Mouse (Mus musculus) heart, embryonic 11.5 days (tissue): ENCODE results near the gene Sgo1. TPM values are rescaled to one million over a fixed set of nuclear protein-coding genes. Genes with fewer than 3 reads are reported as not detected.

Source experiments
- ATAC-seq: fragments of 200-750 bp; cut with Nextera tagmentation; replicated peaks from 2 replicates; pipeline ENCODE4 v1.8.0; 2017; ENCODE audit warnings: moderate library complexity; ENCODE audit not compliant: insufficient number of reproducible peaks, low FRiP score, low TSS enrichment
- H3K27ac ChIP-seq: fragments of 300-500 bp; sonication (generic); 2 replicates; pipeline ENCODE4 v1.5.1; 2014; ENCODE audit warnings: mild to moderate bottlenecking, low read depth, low read length
- H3K27me3 ChIP-seq: fragments of 300-500 bp; sonication (generic); 2 replicates; pipeline ENCODE4 v1.6.1; 2014; ENCODE audit warnings: mild to moderate bottlenecking, low read length, mixed read lengths; ENCODE audit not compliant: control insufficient read depth, insufficient read depth
- H3K36me3 ChIP-seq: fragments of 300-500 bp; sonication (generic); 2 replicates; pipeline ENCODE4 v1.6.1; 2014; ENCODE audit warnings: mild to moderate bottlenecking, low read length, moderate library complexity, mixed read lengths; ENCODE audit not compliant: control insufficient read depth, insufficient read depth
- H3K4me1 ChIP-seq: fragments of 300-500 bp; sonication (generic); 2 replicates; pipeline ENCODE4 v1.6.1; 2014; ENCODE audit warnings: low read length; ENCODE audit not compliant: control insufficient read depth, insufficient read depth
- H3K4me2 ChIP-seq: fragments of 300-500 bp; sonication (generic); 2 replicates; pipeline ENCODE4 v1.6.1; 2014; ENCODE audit warnings: mild to moderate bottlenecking, moderate library complexity
- H3K4me3 ChIP-seq: fragments of 300-500 bp; sonication (generic); 2 replicates; pipeline ENCODE4 v1.5.1; 2014; ENCODE audit warnings: low read depth, low read length
- H3K9ac ChIP-seq: fragments of 300-500 bp; sonication (generic); 2 replicates; pipeline ENCODE4 v1.6.1; 2014; ENCODE audit warnings: mild to moderate bottlenecking, low read depth, low read length, moderate library complexity
- H3K9me3 ChIP-seq: fragments of 300-500 bp; sonication (generic); replicated peaks from 2 replicates; pipeline ENCODE4 v1.6.1; 2016; ENCODE audit warnings: low read length; ENCODE audit not compliant: control insufficient read depth
- WGBS: fragments of 180-500 bp; shearing (Covaris S2); extraction: QIAGEN DNeasy Blood & Tissue Kit; methylation state at CpG from one replicate; pipeline ENCODE4 v1.1.7; 2014; ENCODE audit not compliant: insufficient replicate concordance; 5-methylcytosine and 5-hydroxymethylcytosine counted together
- polyA plus RNA-seq: library from polyadenylated mRNA; unstranded; fragments of >200 nt; fragmentation: Nextera tagmentation; extraction: Ambion mirVana; gene quantifications from 2 replicates; pipeline ENCODE4 v1.2.1, GENCODE M21; 2014

Gene Sgo1
- polyA plus RNA-seq, 1 experiment from 2014 or later: 32.8 TPM

DNA sequence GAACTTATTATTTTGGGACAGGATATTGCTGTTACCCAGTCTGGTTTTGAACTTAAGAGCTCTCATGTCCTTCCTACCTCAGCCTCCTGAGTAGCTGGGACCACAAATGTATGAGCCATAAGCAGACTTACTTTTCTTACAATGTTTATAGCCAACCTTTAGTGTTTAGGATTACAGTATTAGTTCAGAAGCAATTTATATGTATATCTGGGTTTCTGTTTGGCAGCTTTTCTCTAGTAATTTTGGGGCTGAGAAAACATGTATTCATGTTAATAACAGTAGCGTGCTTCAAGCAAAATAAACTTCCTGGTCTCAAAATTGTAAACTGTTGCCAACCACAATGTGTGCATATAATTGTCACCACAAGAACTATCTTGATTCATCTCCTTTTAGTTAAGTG lies 812 bp downstream of the Sgo1 start:
- Histone ChIP-seq H3K36me3 (peaks cover 11% of the 10 kb centered on the region), H3K9me3 (no peaks in the 10 kb centered on the region), H3K9ac (peak overlapping the region; percentile 81), H3K4me3 (peak overlapping the region; percentile 69), H3K4me2 (peak overlapping the region; percentile 84), H3K27me3 (no peaks in the 10 kb centered on the region), H3K27ac (no peak overlapping the region), H3K4me1 (peaks cover 3% of the 10 kb centered on the region; the same call in 1 of the 2 replicates)
- 14% methylated on average over 1 of the region's 1 CpGs for WGBS
- no peak for ATAC-seq

DNA sequence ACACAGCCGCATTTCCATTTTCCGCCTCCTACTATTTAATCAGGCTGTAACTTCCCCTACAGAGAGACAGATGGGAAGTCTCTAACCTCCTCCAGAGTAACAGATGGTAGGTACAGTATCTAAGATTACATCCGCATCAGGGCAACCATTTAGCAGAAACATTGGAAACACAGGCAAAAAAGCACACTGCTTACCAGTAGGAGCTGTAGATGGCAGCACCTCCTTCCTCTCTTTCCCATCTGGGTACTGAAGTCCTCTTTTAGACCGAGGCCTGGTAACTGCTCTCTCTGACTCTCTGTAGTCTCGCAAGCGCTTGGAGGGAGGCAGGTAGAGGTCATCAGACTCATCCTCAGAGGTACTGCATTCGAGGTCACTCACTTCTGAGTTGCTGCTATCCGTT lies 10.4 kb downstream of the Sgo1 start:
- Histone ChIP-seq H3K4me3 (no peak overlapping the region), H3K4me2 (no peak overlapping the region), H3K27me3 (no peaks in the 10 kb centered on the region), H3K27ac (no peak overlapping the region), H3K4me1 (no peaks in the 10 kb centered on the region), H3K9ac (no peak overlapping the region), H3K9me3 (no peaks in the 10 kb centered on the region), H3K36me3 (peaks cover 8% of the 10 kb centered on the region)
- 86% methylated on average over 8 of the region's 8 CpGs for WGBS
- ATAC-seq: no peak

- Histone ChIP-seq H3K9me3 (no peaks in the 10 kb centered on the region), H3K4me1 (no peaks in the 10 kb centered on the region), H3K36me3 (peaks cover 8% of the 10 kb centered on the region), H3K27me3 (no peaks in the 10 kb centered on the region), H3K27ac (no peak overlapping the region), H3K4me2 (no peak overlapping the region), H3K9ac (no peak overlapping the region), H3K4me3 (no peak overlapping the region)
- ATAC-seq: no peak
- 88% methylated on average over 8 of the region's 8 CpGs for WGBS
Measured at GRCm38 (mm10) chr17:53670453-53670852, 18.7 kb downstream of the Sgo1 start.

GRCm38 (mm10) chr17:53664703-53665382 lies 24.3 kb downstream of the Sgo1 start:
- H3K36me3 ChIP-seq: peaks cover 4% of the 10 kb centered on the region
- H3K4me3 ChIP-seq: no peak overlapping the region
- WGBS: 84% methylated on average over 2 of the region's 2 CpGs
- no peaks in the 10 kb centered on the region for H3K9me3 ChIP-seq
- no peak overlapping the region for H3K27ac ChIP-seq
- no peak for ATAC-seq
- no peaks in the 10 kb centered on the region for H3K27me3 ChIP-seq
- no peak overlapping the region for H3K4me2 ChIP-seq
- no peak overlapping the region for H3K9ac ChIP-seq
- 0 out of 2 replicates have a peak, but pooled peaks cover 3% of the 10 kb centered on the region for H3K4me1 ChIP-seq

- no peak for ATAC-seq
- Histone ChIP-seq H3K9ac (no peak overlapping the region), H3K27me3 (no peaks in the 10 kb centered on the region), H3K27ac (no peak overlapping the region), H3K4me2 (no peak overlapping the region), H3K4me1 (0 out of 2 replicates have a peak, but pooled peaks cover 3% of the 10 kb centered on the region), H3K4me3 (no peak overlapping the region), H3K9me3 (no peaks in the 10 kb centered on the region), H3K36me3 (peaks cover under 1% of the 10 kb centered on the region; the same call in 1 of the 2 replicates)
- WGBS: 78% methylated on average over 3 of the region's 3 CpGs
Measured at GRCm38 (mm10) chr17:53664267-53664666, 24.9 kb downstream of the Sgo1 start.

DNA sequence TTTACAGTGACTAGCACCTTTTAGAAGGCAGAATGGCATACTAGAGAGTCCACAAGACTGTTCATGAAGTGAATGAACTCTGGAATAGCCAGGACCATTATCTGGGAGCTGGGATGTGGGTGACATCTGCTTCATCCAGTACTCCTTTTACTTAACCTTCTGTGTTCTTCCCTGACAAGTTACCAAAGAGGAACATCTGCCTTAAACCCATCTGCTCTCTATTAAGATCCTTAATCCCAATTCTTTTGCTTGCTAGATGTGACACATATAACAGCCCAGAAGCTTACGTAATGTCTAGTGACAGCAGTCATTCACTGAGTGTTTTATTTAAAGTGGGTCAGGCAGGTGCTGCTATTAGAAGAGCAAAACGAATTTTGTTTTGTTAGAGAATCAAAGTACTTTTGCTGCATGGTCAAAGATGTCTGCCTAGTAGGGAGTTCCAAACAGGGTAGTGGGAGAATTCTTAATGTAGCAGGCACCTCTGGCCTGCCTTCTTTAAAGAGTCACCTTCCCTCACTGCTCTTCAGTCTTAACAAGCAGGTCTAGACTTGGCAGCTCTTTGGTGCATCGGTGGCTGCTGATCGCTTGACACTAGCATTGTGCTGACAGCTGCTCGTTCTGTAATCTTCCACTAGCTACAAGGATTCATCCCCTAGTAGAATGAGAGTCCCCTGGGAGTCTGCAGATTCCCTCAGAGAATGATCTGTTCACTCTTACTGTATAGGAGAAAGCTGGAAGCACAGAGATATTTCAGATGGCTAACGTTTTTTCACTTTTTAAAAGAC lies 27.9 kb downstream of the Sgo1 start:
- peak; percentile 66; the same call in 1 of the 2 replicates for ATAC-seq
- Histone ChIP-seq H3K9me3 (no peaks in the 10 kb centered on the region), H3K27me3 (no peaks in the 10 kb centered on the region), H3K4me3 (no peak overlapping the region), H3K9ac (no peak overlapping the region), H3K36me3 (peaks cover under 1% of the 10 kb centered on the region; the same call in 1 of the 2 replicates), H3K4me2 (no peak overlapping the region), H3K27ac (no peak overlapping the region), H3K4me1 (0 out of 2 replicates have a peak, but pooled peaks cover 3% of the 10 kb centered on the region)
- 41% methylated on average over 6 of the region's 6 CpGs for whole genome bisulfite sequencing

- H3K4me2 ChIP-seq: no peak overlapping the region
- no peak overlapping the region for H3K9ac ChIP-seq
- no peaks in the 10 kb centered on the region for H3K9me3 ChIP-seq
- ATAC-seq: no peak
- 73% methylated on average over 4 of the region's 4 CpGs for WGBS
- H3K4me3 ChIP-seq: no peak overlapping the region
- no peaks in the 10 kb centered on the region for H3K27me3 ChIP-seq
- H3K4me1 ChIP-seq: 0 out of 2 replicates have a peak, but pooled peaks cover 3% of the 10 kb centered on the region
- no peak overlapping the region for H3K27ac ChIP-seq
- H3K36me3 ChIP-seq: peaks cover 3% of the 10 kb centered on the region; the same call in 1 of the 2 replicates
Measured at GRCm38 (mm10) chr17:53659738-53660137, 29.4 kb downstream of the Sgo1 start.

- no peak overlapping the region for H3K9ac ChIP-seq
- no peak overlapping the region for H3K4me3 ChIP-seq
- H3K4me1 ChIP-seq: 0 out of 2 replicates have a peak, but pooled peaks cover 3% of the 10 kb centered on the region
- H3K27ac ChIP-seq: no peak overlapping the region
- H3K4me2 ChIP-seq: no peak overlapping the region
- 86% methylated on average over 8 of the region's 8 CpGs for WGBS
- no peaks in the 10 kb centered on the region for H3K9me3 ChIP-seq
- peaks cover 3% of the 10 kb centered on the region; the same call in 1 of the 2 replicates for H3K36me3 ChIP-seq
- H3K27me3 ChIP-seq: no peaks in the 10 kb centered on the region
- no peak for ATAC-seq
Measured at GRCm38 (mm10) chr17:53659230-53659629, 29.9 kb downstream of the Sgo1 start.
